Mouse (Mus musculus) C2C12 (cell line): ENCODE measurements around the gene Nr1i3.

Source experiments
- CTCF ChIP-seq: IDR thresholded peaks from one replicate; pipeline ENCODE4 v1.5.1; 2011; ENCODE audit not compliant: control insufficient read depth, insufficient read depth, insufficient read length
- FOSL1 ChIP-seq: IDR thresholded peaks from one replicate; pipeline ENCODE4 v1.8.0; 2011; ENCODE audit warnings: mild to moderate bottlenecking, low read length; ENCODE audit not compliant: poor library complexity, insufficient read depth, severe bottlenecking
- MAX ChIP-seq: IDR thresholded peaks from one replicate; pipeline ENCODE4 v1.6.1; 2011; ENCODE audit warnings: mild to moderate bottlenecking, control low read depth
- MYOD1 ChIP-seq: IDR thresholded peaks from one replicate; pipeline ENCODE4 v1.6.1; 2011; ENCODE audit warnings: low read depth; ENCODE audit not compliant: control insufficient read depth, insufficient read length
- MYOG ChIP-seq: IDR thresholded peaks from one replicate; pipeline ENCODE4 v1.6.1; 2011; ENCODE audit not compliant: control insufficient read depth, insufficient read length; ENCODE audit errors: extremely low read depth
- USF1 ChIP-seq: IDR thresholded peaks from one replicate; pipeline ENCODE4 v1.6.1; 2011; ENCODE audit warnings: low read depth, mild to moderate bottlenecking, control low read depth, moderate library complexity

GRCm38 (mm10) chr1:171168906-171169305 lies 44.9 kb upstream of the Nr1i3 start:
- TF ChIP-seq CTCF (no peak), FOSL1 (no peak), USF1 (no peak), MAX (no peak), MYOG (no peak), MYOD1 (no peak)
